Mouse (Mus musculus) limb, embryonic 14.5 days (tissue): ENCODE results near the gene Fam124b. TPM values are rescaled to one million over a fixed set of nuclear protein-coding genes. Genes with fewer than 3 reads are reported as not detected.

Experiments
- ATAC-seq: fragments of 200-750 bp; cut with Nextera tagmentation; 2 replicates; pipeline ENCODE4 v1.8.0; 2017; ENCODE audit warnings: low read depth, moderate number of reproducible peaks, moderate TSS enrichment; ENCODE audit not compliant: low FRiP score
- DNase-seq: peaks from one replicate; pipeline ENCODE4 v3.0.0-alpha.2; 2015; ENCODE audit warnings: low spot score
- H3K27ac ChIP-seq: fragments of 300-500 bp; sonication (generic); replicated peaks from 2 replicates; pipeline ENCODE4 v1.5.1; 2014; ENCODE audit warnings: low read depth, mild to moderate bottlenecking, low read length, moderate library complexity, mixed read lengths
- H3K27me3 ChIP-seq: fragments of 300-500 bp; sonication (generic); 2 replicates; pipeline ENCODE4 v1.6.1; 2014; ENCODE audit warnings: low read length, mixed read lengths; ENCODE audit not compliant: control insufficient read depth, insufficient read depth
- H3K36me3 ChIP-seq: fragments of 300-500 bp; sonication (generic); 2 replicates; pipeline ENCODE4 v1.6.1; 2014; ENCODE audit warnings: mild to moderate bottlenecking, low read length, moderate library complexity, mixed read lengths; ENCODE audit not compliant: control insufficient read depth, insufficient read depth
- H3K4me1 ChIP-seq: fragments of 300-500 bp; sonication (generic); 2 replicates; pipeline ENCODE4 v1.6.1; 2014; ENCODE audit warnings: antibody characterized with exemption, low read length, mixed read lengths; ENCODE audit not compliant: control insufficient read depth, insufficient read depth
- H3K4me2 ChIP-seq: fragments of 300-500 bp; sonication (generic); replicated peaks from 2 replicates; pipeline ENCODE4 v1.6.1; 2014; ENCODE audit warnings: low read depth, mild to moderate bottlenecking, low read length, moderate library complexity; ENCODE audit not compliant: severe bottlenecking
- H3K4me3 ChIP-seq: fragments of 300-500 bp; sonication (generic); replicated peaks from 2 replicates; pipeline ENCODE4 v1.5.1; 2014; ENCODE audit warnings: low read length
- H3K9ac ChIP-seq: fragments of 300-500 bp; sonication (generic); 2 replicates; pipeline ENCODE4 v1.6.1; 2014; ENCODE audit warnings: mild to moderate bottlenecking, low read depth, low read length, moderate library complexity; ENCODE audit not compliant: severe bottlenecking
- H3K9me3 ChIP-seq: fragments of 300-500 bp; sonication (generic); 2 replicates; pipeline ENCODE4 v1.6.1; 2016; ENCODE audit warnings: low read length; ENCODE audit not compliant: control insufficient read depth
- POLR2A ChIP-seq: fragments of 200-500 bp; IDR thresholded peaks from 2 replicates; pipeline ENCODE4 v1.8.0; 2012; ENCODE audit warnings: inconsistent platforms, mild to moderate bottlenecking, moderate library complexity, borderline replicate concordance; ENCODE audit not compliant: insufficient read depth, insufficient read length; ENCODE audit errors: extremely low read depth
- WGBS: fragments of 180-500 bp; shearing (Covaris S2); extraction: QIAGEN DNeasy Blood & Tissue Kit; methylation state at CpG from one replicate; pipeline ENCODE4 v1.1.7; 2014; 5-methylcytosine and 5-hydroxymethylcytosine counted together
- polyA plus RNA-seq, 2 experiments: library from polyadenylated mRNA; depleted of rRNA in 1 of 2; stranded (reverse) in 1 of 2; unstranded in 1 of 2; fragments of >200 nt; fragmentation: Nextera tagmentation in 1 of 2; extraction: Ambion mirVana in 1 of 2; gene quantifications; 2 replicates each; pipeline versions ENCODE4 v1.2.1 to v1.2.3; 2012 to 2014

The Fam124b gene
- polyA plus RNA-seq, 2 experiments, result 0.58 to 1.0 TPM

DNA sequence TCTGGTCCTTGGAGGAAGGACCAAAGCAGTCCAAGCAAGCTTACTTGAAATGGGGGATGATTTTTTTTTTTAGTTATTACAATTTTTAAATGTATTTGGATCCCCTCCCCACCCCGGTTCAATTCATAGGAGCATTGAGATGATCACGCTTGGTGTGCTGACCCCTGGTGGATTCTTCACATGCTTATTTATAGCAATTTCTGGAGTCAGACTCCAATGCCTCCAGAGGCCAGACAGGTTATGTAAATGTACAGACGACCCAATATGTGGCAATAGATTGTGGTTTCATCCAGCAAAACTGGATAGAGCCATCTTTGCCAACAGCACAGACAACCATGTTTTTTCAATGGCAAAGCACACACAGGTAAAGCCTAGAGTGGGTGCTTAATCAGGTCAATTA, 25.9 kb upstream of the Fam124b start:
- Histone ChIP-seq H3K9me3 (no peaks in the 10 kb centered on the region), H3K4me1 (no peaks in the 10 kb centered on the region), H3K9ac (no peak overlapping the region), H3K4me2 (no peak overlapping the region), H3K4me3 (no peak overlapping the region), H3K36me3 (no peaks in the 10 kb centered on the region), H3K27me3 (no peaks in the 10 kb centered on the region), H3K27ac (no peak overlapping the region)
- TF ChIP-seq POLR2A, result no peak
- WGBS, result 75% methylated on average over 3 of the region's 3 CpGs
- DNase-seq (no peak), ATAC-seq (no peak)

DNA sequence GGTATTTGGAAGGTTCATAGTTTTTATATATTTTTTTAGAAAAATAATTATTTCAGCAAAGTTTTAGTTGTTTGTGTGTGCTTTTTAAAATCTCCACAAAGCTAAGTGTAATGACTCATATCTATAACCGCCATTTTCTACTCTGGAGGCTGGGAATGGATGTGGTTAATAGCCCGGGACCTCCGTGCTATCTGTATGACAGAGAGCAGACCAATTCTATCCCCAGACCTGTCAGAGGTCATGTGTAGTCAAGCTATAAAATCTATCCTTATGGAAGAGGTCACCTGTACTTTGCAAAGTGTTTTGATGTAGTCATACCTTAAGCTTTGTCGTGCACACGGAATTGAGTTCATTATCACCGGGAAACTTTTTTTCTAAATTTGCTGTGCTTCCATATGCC, 23.3 kb upstream of the Fam124b start:
- H3K27ac ChIP-seq, result no peak overlapping the region
- no peak for DNase-seq
- no peaks in the 10 kb centered on the region for H3K4me1 ChIP-seq
- WGBS, result 92% methylated on average over 6 of the region's 6 CpGs
- no peak overlapping the region for H3K4me3 ChIP-seq
- no peak for ATAC-seq
- no peak overlapping the region for H3K4me2 ChIP-seq
- TF ChIP-seq POLR2A, result no peak
- no peaks in the 10 kb centered on the region for H3K9me3 ChIP-seq
- H3K36me3 ChIP-seq, result no peaks in the 10 kb centered on the region
- H3K27me3 ChIP-seq, result no peaks in the 10 kb centered on the region
- no peak overlapping the region for H3K9ac ChIP-seq

DNA sequence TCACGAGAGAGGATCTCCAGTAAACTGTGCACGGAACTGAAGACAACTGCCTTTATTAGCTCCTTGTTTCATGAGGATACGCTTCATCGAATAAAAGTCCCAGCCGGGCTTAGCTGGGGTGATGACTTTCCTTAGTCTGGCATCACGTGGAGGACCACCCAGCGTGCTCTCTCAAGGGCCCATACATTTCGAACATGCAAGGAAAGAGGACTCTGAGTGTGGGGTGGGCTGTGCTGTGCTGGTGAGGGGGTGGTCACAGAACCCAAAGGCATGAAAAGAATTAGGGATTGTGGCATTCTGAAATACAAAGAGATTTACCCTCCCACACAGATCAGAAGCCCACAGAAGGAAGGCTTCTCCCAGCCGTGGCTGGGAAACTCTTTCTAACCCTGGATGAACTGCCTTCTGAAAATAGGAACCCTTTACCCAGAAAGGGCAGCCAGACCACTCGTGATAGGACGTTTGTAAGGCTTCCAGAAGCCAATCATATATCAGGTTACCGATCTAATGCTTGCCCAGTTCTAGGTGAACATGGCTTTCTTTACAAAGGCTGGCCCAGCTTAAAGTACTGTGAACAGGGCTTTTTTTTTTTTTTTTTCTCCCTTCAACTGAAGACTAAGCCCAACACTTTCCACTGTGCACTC, 21.9 kb upstream of the Fam124b start:
- Histone ChIP-seq H3K27ac (no peak overlapping the region), H3K9ac (no peak overlapping the region), H3K4me2 (no peak overlapping the region), H3K4me3 (no peak overlapping the region), H3K36me3 (no peaks in the 10 kb centered on the region), H3K9me3 (no peaks in the 10 kb centered on the region), H3K4me1 (no peaks in the 10 kb centered on the region), H3K27me3 (no peaks in the 10 kb centered on the region)
- peak; percentile 30; the same call in 1 of the 2 replicates for ATAC-seq
- no peak for TF ChIP-seq POLR2A
- 50% methylated on average over 12 of the region's 12 CpGs for WGBS
- no peak for DNase-seq

DNA sequence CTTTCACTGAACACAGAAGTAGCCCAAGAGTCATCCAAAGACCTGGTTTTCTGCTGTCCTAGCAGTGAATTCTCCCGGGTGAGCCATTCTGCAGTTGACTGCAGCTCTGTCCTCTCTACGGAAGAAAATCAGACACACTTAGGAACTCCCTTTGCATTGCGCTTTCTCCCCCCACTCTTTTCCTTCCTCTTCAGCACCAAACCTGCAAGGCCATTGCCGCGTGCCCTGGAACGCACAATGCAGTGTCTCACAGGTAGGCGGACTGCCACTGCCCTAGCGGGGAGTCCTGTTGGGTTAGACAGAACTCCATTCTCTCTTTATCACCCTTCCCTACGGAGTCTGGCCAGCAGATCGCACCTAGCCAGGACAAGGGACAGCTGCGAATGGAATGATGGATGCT, 21.2 kb upstream of the Fam124b start:
- ATAC-seq (no peak), DNase-seq (no peak)
- Histone ChIP-seq H3K4me1 (no peaks in the 10 kb centered on the region), H3K9me3 (no peaks in the 10 kb centered on the region), H3K27ac (no peak overlapping the region), H3K27me3 (no peaks in the 10 kb centered on the region), H3K4me3 (no peak overlapping the region), H3K4me2 (no peak overlapping the region), H3K36me3 (no peaks in the 10 kb centered on the region), H3K9ac (no peak overlapping the region)
- TF ChIP-seq POLR2A, result no peak
- 79% methylated on average over 11 of the region's 11 CpGs for WGBS

DNA sequence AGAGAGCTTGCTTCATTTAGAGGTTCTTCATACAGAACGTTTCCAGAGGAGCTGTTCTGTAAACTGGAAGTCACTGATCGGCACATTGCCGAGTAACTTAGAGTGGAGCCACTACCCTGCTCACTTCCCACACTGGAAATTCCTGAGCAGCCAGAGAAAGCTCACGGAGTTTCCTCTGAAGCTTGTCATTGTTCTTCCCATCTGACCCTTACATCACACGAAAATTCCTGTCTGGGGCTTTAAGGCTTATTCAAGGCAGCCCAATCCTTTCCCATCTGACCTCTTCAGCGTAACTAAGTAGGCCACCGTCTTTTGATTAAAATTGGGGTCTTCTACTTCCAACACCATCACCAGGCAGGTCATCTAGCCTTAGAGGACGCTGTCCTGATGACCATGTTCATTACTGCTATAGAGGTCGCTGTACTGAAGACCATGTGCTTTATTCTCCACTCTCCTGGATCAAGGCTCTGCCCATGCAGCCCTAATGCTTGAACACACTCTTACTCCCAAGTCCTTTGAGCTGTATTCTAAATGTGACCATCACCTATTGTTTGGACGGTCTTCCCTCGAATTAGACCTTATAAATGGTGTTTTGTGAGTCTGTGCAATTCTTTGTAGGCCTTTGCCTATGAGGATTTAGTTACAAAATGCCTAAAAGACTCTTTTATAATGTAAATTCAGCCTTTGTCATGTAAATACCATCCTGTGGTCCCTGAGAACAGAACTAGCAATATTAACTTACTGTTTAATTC, 18.9 kb upstream of the Fam124b start:
- Histone ChIP-seq H3K9ac (no peak overlapping the region), H3K27ac (no peak overlapping the region), H3K27me3 (no peaks in the 10 kb centered on the region), H3K4me3 (no peak overlapping the region), H3K36me3 (no peaks in the 10 kb centered on the region), H3K4me2 (no peak overlapping the region), H3K9me3 (no peaks in the 10 kb centered on the region), H3K4me1 (no peaks in the 10 kb centered on the region)
- no peak for TF ChIP-seq POLR2A
- 70% methylated on average over 11 of the region's 11 CpGs for WGBS
- no peak for ATAC-seq
- no peak for DNase-seq

DNA sequence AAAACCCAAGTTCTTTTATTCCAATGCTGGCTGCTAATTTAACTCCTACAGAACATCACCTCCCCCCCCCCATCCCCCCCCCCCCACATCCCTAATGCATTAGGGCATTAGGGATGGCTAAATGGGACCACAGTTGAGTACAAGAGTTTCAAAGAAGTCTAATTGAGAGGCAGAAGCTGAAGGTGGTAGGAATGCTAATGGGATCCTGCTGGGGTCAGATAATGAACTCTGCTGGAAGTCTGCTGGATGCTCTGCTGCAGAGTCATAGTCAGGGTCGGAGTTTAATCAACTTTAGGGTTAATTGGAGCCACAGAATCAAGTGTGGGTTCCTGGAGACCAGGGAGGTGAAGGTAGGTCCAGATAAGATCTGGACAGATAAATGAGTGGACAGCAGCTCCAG, 17.9 kb upstream of the Fam124b start:
- no peaks in the 10 kb centered on the region for H3K27me3 ChIP-seq
- 13% methylated on average over 1 of the region's 1 CpGs for WGBS

More for the DNA sequence above, 17.9 kb upstream of the Fam124b start:
- H3K4me3 ChIP-seq, result no peak overlapping the region
- no peak overlapping the region for H3K4me2 ChIP-seq
- H3K4me1 ChIP-seq, result no peaks in the 10 kb centered on the region
- H3K27ac ChIP-seq, result no peak overlapping the region
- DNase-seq (no peak), ATAC-seq (no peak)
- H3K36me3 ChIP-seq, result no peaks in the 10 kb centered on the region
- no peak overlapping the region for H3K9ac ChIP-seq
- H3K9me3 ChIP-seq, result no peaks in the 10 kb centered on the region
- TF ChIP-seq POLR2A, result no peak
